Mouse (Mus musculus) adrenal gland, postnatal 10 days (tissue): ENCODE data around the gene Rnasel. TPM values are rescaled to one million over a fixed set of nuclear protein-coding genes. Genes with fewer than 3 reads are reported as not detected.
"Not testable (repeated sequence)": the region's sequence is repeated elsewhere in the genome, so short reads cannot be mapped to it uniquely, and the experiment has no call there.

ENCODE experiments used
- DNase-seq: peaks from one replicate; pipeline ENCODE4 v3.0.0; 2021; ENCODE audit warnings: mixed read lengths
- total RNA-seq, 2 experiments: library from RNA; stranded (reverse); gene quantifications; 2 replicates each; pipeline ENCODE4 v1.2.3; 2021

Gene Rnasel
- total RNA-seq, 2 experiments from 2014 or later: 12.1 to 15.5 TPM

DNA sequence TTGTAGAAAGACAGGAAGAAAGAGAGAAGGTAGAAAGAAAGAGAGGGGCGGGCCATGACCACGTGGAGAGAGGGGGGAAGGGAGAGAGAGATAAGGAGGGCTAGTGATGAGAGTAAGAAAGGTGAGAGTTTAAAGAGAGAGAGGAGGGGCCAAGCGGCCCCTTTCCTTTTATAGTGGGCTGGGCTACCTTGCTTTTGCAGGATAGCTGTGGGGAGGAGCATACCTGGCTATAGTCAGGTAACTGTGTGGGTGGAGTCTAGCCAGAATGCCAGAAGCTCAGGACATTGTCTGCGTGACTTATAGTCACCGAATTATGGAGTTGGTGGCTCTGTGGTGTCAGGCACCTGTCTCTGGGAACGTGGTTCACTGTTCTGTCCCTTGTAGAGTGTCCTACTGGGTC is 20.3 kb downstream of the Rnasel start:
- not testable (repeated sequence) for DNase-seq

GRCm38 (mm10) chr1:153769998-153770775 is 21.0 kb downstream of the Rnasel start:
- no peak for DNase-seq

DNA sequence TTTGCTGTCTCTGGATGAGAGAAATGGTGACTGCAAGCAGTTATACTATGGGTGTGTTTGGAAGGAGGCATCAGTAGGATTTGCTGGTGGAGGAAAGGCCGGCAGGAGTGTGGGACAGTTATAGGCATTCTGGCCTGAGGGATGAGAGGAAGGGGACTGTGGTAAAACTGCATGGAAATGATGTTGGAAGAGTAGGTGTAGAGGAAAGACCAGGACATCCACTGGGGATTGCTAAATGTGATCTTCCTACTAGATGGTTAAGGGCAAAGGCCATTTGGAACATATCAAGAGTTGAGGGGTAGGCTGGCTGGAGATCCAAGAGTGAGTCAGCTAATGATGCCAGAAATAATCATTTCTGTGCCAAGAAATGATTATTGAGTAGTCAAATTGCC is 21.5 kb downstream of the Rnasel start:
- no peak for DNase-seq

GRCm38 (mm10) chr1:153775174-153775573 is 25.9 kb downstream of the Rnasel start:
- no peak for DNase-seq

DNA sequence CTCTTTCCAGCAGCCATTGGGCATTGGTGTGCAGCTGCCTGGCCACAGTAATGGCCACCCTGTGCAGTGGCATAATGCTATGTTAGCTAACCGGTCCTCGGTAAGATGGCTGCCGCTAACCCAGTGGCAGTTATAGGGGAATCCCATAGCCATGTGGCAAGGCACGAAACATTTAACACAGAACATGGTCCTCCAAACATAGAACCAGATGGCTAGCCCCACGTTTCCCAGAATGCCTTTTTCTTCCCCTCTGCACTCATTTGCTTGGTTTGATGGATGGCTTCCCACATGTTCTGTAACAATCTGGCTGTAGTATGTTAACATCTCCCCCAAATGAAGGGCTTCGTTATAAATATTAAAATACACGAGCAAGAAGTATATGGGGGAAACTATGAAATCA is 27.0 kb downstream of the Rnasel start:
- no peak for DNase-seq

DNA sequence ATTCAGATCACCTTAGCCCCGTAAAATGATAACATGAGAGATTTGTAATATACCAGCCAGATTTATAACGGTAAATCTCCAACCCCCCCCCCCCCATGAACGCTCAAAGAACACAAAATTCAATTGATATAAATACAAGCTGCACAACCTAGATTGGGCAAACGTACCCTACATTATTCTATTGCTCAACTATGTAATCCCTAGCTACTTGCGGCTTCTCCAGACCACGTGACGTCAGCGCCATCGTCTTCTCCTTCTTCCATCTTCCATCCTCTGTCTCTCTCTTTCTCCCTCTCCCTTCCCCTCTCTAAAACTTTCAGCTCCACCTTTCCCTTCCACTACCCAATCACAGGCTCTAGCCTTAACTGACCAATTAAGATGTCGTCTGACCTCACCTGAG is 29.0 kb downstream of the Rnasel start:
- DNase-seq: no peak

- no peak for DNase-seq
These were observed 34.1 kb downstream of the Rnasel start for GRCm38 (mm10) chr1:153783339-153783738.

- DNase-seq: no peak
These were observed 36.4 kb downstream of the Rnasel start for GRCm38 (mm10) chr1:153785608-153786007.

DNA sequence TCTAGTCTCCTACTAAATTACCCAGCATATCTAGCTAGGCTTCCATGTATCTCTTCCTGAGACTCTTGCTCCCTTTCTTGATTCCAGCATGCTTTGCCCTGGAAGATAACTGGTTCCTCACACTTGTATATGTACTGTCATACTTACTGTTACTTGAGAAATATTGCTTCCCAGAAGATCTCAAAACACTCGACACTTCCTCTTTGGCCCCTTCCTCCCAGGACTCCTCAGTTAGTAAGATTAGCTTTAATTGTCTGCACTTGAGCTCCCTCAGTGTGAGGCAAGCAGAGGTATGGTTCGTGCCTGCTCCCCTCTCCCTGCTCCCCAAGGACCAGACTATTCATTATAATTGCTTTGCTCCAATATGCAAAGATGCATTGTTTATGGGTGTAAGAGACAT is 41.5 kb downstream of the Rnasel start:
- DNase-seq: no peak

- DNase-seq: peak; percentile 18
These were observed 45.0 kb downstream of the Rnasel start for GRCm38 (mm10) chr1:153794241-153794640.

DNA sequence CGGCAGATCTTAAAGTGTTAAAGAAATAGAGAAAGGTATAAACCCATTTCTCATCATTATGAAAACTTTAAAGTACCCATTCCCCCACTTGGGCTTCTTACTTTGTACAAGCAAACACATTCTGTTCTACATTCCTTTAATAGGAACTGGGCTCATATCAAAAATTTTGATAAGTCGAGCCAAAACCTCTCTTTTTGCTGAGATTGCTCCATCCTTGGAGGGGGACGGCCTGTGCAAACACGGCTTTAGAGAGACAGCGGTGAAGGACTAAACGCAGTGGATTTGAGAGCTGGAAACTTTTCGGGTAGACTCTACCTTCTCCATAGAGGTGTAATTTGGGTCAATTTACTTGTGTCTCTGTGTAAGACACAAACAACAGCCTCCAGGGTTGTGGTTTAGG is 53.5 kb downstream of the Rnasel start:
- no peak for DNase-seq

GRCm38 (mm10) chr1:153803530-153803929 is 54.3 kb downstream of the Rnasel start:
- DNase-seq: no peak

- peak; percentile 83 for DNase-seq
These were observed 58.3 kb downstream of the Rnasel start for GRCm38 (mm10) chr1:153807390-153807993.

Other genes with a start within 250 kb of the Rnasel start
- 1 to 10 TPM; 4.0 to 4.2 TPM for gene Npl, start 199.4 kb upstream of the Rnasel start, total RNA-seq
- under 1 TPM; 0.57 to 0.61 TPM for gene Rgs8, start 96.4 kb upstream of the Rnasel start, total RNA-seq
- 10 to 100 TPM; 10.3 to 48.8 TPM for gene Rgs16, start 9.1 kb upstream of the Rnasel start, total RNA-seq
- under 1 TPM in 1 of 2 experiments, not detected in 1; 0.12 TPM for gene Rgsl1, start 94.7 kb downstream of the Rnasel start, total RNA-seq
- not detected for gene Teddm1b, start 124.9 kb downstream of the Rnasel start, total RNA-seq
- gene Teddm1a, start 142.3 kb downstream of the Rnasel start, total RNA-seq: not detected
- 100 to 1,000 TPM; 423 to 903 TPM for gene Glul, start 150.5 kb downstream of the Rnasel start, total RNA-seq
- under 1 TPM; 0.36 to 0.45 TPM for gene Teddm2, start 150.8 kb downstream of the Rnasel start, total RNA-seq